Mouse (Mus musculus): ENCODE data around the gene Spopl.
A peak's percentile ranks its signal among the peaks of the same experiment; 100 is the strongest.
"Not testable (repeated sequence)": the region's sequence is repeated elsewhere in the genome, so short reads cannot be mapped to it uniquely, and the experiment has no call there.

Gene Spopl

DNA sequence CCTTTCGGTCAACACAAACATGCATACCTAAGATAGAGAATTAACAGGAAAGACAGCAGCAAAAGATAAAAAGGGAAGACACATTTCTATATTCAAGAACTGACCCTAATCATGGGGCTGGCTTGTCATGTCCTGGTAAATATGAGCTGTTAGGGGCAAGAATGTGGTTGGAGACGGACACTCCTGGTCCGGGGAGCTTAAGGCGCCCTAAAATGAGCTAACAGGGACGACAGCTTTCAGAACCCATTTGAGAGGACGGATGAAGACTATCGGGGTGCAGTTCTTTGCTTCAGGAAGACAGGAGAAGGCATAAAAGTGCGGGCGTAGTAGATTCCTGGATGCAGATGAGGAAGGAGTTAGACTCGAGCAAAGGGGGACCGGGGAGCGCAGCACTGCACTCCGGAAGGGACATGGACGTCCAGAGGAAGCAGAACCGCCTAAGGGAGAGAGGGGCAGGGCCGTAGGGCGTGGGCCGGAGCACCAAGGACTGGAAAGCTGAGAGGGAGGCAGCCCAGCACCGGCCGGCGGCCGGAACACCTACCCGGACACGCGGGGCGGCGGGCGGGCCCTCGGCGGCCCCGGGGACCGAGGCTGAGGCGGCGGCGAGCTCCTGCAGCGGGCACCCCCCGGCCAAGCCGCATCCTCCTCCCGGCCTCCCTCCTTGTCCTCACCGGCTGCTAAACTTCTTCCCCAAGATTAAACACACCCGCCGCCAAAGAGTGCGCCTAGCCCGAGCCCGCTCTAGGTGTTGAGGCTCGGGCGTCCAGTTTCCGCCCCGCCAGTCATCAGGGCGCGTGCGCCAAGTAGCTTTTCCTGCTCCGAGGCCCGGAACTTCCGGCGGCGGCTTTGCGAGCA lies at the start of gene Spopl:
Gene Spopl (minus strand): TSS at position 805 of the 855 bp plus-strand sequence.
- peak; percentile 64 to 83 for DNase-seq (ENCODE audit: low spot score in 2 of 2)

GRCm38 (mm10) chr2:23620128-23620527 lies 48.2 kb upstream of the Spopl start:
- no peak for DNase-seq (ENCODE audit: low spot score in 2 of 2)

DNA sequence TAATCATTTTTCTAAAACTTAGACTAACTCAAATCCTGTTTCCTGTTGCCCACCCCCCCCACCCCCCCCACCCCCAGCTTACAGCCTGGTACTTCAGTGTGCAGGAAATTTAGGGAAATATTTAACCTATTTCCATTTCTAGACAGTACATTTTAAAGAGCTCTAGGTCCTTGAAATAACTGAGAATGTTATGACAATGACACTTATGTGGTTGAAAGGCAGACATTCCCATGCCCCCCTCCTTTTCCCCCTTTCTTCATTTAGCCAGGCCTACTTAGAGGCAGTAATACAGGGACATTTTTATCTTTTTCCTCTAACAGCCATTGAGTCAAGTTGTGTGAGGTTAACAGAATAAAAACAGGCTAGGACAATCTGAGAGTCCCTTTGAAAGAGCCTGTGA lies 46.1 kb upstream of the Spopl start:
- no peak for DNase-seq (ENCODE audit: low spot score in 2 of 2)

DNA sequence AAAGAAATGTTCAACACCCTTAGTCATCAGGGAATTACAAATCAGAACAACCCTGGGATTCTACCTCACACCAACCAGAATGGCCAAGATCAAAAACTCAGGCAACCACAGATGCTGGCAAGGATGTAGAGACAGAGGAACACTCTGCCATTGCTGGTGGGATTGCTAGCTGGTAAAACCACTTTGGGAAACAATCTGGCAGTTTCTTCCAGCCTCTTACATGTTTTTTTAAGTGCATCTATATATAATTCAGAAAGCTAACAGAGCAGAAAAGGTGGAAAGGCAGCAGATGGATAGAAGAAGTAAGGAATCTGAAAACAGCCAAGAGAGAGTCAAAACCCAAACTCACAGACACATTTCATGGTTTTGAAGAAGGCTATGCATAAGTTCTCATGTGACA lies 33.5 kb upstream of the Spopl start:
- DNase-seq (ENCODE audit: low spot score in 2 of 2): no peak

DNA sequence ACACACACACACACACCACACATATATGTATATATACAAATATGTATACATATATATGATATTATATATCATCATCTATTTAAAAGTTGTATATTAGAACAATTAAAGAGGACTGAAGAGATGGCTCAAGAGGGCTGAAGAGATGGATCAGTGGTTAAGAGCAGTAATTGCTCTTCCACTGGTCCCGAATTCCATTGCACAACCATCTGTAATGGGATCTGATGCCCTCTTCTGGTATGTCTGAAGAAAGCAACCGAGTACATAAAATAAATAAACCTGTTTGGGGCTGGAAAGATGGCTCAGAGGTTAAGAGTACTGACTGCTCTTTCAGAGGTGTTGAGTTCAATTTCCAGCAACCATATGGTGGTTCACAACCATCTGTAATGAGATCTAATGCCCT lies 16.9 kb upstream of the Spopl start:
- DNase-seq (ENCODE audit: low spot score in 2 of 2): no peak

- DNase-seq (ENCODE audit: low spot score in 2 of 2): not testable (repeated sequence)
Observed at GRCm38 (mm10) chr2:23572157-23572532, 239 bp upstream of the Spopl start.

DNA sequence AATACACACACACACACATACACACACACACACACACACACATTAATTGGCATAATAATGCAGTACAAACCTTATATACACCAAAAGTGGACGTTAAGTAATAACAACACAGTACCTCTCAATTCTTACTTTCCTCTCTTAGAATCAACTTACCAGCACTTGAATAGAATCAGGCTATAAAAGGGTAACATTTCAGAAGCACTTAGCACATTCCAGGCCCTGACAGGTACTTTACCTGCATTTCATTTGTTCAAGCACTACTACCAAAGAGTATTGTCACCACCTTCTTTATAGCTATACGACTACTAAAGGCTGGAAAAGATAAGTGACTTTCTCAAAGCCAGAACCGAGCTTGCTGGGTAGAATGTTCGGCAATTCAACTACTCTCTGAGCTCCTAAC lies 1.3 kb downstream of the Spopl start:
- no peak for DNase-seq (ENCODE audit: low spot score in 2 of 2)

- no peak for DNase-seq (ENCODE audit: low spot score in 2 of 2)
Observed at GRCm38 (mm10) chr2:23568775-23569174, 3.1 kb downstream of the Spopl start.

DNA sequence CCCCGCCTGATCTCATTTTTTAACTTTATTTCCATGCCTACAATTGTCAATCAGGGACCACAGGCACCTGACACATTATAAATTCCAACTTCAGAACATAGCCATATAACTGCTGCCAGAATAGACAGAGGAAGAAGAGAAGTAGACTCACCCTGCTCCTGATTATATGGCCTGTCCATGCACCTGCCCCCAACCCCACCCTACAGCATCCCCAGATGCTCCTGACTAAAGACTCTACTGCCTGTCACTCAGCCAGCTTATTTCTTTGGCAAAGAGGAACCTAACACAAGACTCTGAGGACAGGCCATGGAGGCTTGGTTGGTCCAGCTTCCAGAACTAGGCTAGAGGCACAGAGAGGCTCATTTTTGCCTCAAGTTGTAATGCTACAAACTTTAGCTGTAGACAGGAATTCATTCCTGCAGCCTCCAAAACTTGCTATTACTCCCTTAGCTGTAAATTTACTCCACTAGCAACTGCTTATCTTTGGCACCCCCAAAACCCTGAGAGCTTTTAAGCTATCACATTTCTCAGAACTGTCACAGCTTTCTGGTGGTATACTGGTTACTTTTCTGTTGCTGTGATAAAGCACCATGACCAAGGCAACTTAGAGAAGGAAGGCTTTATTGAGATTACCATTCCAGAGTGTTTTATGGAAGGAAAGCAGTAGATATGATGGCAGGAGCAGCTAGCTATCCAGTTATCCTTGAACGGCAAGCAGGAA lies 6.7 kb downstream of the Spopl start:
- DNase-seq (ENCODE audit: low spot score in 2 of 2): no peak

DNA sequence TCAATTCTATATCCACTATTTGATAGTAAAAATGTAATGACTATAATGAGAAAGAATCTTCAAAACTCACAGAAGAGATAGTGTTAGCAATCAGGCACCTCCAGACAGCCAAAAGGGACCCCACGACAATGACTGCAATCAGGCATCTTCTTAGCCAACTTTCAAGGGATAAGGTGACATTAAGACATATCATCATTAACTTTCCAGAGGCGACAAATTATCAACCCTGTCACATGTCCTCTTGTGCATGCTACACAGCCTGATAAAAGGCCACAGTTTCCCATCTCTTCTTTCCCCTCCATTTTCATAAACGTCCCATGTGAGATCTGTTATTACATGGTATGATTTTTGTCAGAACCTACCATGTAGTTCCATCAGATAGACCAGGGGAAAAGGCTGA lies 9.0 kb downstream of the Spopl start:
- no peak for DNase-seq (ENCODE audit: low spot score in 2 of 2)

DNA sequence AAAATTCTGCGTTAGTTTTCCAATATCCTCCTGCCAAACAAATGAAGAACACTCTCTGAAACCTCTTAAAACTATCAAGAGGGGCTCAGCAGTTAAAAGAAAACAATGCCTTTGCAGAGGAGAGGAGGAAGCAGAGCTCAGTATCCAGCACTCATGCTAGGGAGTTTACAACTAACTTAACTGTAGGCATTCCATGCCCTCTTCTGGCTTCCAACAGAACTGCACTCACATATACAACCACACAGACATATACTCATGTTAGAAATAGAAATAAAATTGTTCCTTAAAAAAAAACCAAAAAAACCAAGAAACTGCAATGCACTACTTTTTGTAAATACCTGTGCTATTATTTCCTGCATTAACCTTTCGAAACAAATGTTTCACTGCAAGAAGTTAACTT lies 12.7 kb downstream of the Spopl start:
- DNase-seq (ENCODE audit: low spot score in 2 of 2): no peak

DNA sequence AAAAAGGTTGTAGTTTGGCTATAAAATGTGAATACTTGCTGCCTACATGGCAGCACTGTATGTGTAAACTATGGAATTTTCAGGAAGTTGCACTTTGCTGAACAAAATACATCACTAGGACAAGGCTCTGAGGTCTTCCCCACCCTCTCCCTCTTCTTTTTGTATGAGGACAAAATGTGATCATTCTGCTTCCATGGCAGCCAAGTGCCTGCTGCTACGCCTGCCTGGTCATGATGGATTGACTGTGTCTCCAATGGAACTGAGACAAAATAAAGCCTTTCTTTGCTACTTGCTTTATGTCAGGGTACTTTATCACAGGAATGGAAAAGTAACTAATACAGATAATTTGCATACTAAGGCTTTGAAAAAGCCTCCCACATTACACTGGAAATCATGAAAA lies 20.7 kb downstream of the Spopl start:
- DNase-seq (ENCODE audit: low spot score in 2 of 2): no peak

- DNase-seq (ENCODE audit: low spot score in 2 of 2): no peak
Observed at GRCm38 (mm10) chr2:23547220-23547619, 24.7 kb downstream of the Spopl start.

GRCm38 (mm10) chr2:23539967-23540366 lies 31.9 kb downstream of the Spopl start:
- DNase-seq (ENCODE audit: low spot score in 2 of 2): no peak

DNA sequence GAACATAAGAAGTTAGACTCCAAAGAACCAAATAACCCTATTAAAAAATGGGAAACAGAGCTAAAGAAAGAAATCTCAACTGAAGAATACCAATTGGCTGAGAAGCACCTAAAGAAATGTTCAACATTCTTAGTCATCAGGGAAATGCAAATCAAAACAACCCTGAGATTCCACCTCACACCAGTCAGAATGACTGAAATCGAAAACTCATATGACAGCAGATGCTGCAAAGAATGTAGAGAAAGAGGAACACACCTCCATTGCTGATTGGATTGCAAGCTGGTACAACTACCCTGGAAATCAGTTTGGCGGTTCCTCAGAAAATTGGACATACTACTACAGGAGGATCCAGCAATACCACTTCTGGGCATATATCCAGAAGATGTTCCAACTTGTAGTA lies 44.2 kb downstream of the Spopl start:
- not testable (repeated sequence) for DNase-seq (ENCODE audit: low spot score in 2 of 2)

GRCm38 (mm10) chr2:23505141-23505540 lies 66.8 kb downstream of the Spopl start:
- DNase-seq (ENCODE audit: low spot score in 2 of 2): no peak

DNA sequence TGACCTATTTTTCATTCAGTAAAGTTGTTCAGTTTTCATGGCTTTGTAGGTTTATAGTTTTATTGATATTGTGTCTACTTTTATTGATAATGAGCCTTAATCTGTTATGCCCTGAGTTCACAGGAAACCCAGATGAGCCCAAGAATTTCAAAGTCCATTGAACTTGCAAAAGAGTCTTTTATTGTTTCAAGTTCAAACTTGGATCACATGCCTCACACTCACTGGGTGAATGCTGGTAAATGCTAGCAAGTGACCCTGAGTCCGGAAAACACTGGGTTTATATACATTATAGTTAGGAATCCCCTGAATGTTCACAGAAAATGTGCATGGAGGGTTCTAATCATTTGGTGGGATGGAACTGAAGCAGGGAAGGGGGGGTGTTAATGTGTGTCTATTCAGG lies 90.2 kb downstream of the Spopl start:
- no peak for DNase-seq (ENCODE audit: low spot score in 2 of 2)

DNA sequence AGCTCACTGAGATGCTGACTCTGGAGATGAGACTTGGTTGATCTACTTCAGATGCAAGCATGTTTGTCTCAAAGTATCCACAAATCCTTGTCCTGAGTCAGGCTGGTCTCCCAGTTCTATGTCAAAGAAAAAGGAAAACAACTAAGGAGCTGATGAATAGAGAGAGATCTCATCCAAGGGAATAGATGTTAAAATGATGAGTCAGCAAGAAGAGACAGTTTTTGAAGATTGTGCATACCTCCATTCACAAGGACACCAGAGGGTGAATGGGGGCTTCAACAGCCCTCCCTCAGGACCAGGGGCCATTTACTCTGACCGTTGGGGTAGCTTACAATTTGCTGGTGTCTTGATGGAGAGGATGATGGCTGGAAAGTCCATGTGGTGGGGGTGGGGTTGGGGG lies 104.4 kb downstream of the Spopl start:
- DNase-seq (ENCODE audit: low spot score in 2 of 2): no peak

DNA sequence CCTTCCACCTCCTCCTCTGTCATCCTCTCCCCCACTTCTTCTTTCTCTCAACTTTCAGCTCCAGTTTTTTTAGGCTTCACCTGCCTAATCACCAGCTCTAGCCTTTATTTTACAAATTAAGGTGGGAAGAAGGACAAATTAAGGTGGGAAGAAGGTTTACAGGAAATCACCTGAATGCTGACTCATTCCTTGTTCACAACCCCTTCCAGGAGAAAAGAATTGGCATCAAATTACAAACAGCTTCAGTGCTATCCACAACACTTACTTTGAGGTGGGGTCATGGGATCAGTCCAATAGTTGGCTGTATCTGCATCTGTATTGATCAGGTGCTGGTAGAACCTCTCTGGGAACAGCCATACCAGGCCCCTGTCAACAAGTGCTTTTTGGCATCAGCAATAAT lies 114.5 kb downstream of the Spopl start:
- DNase-seq (ENCODE audit: low spot score in 2 of 2): no peak
